Mouse (Mus musculus): Measurements from ENCODE around the gene Cpeb1. TPM values are rescaled to one million over a fixed set of nuclear protein-coding genes. Genes with fewer than 3 reads are reported as not detected.

The Cpeb1 gene
- polyA plus RNA-seq, 1 experiment from 2014 or later, result 2.9 TPM

- Histone ChIP-seq H3K9ac (ENCODE audit: low read depth, low read length) (no peak overlapping the region), H3K4me1 (ENCODE audit: control insufficient read depth, insufficient read depth, low read length) (peaks cover 17% of the 10 kb centered on the region), H3K4me3 (ENCODE audit: low read depth, low read length) (peak overlapping the region; percentile 63), H3K36me3 (ENCODE audit: control insufficient read depth, insufficient read depth, low read length) (no peaks in the 10 kb centered on the region), H3K9me3 (replicated peaks; ENCODE audit: control insufficient read depth, low read length) (no peaks in the 10 kb centered on the region), H3K27me3 (ENCODE audit: control insufficient read depth, insufficient read depth, low read length) (peaks cover 65% of the 10 kb centered on the region), H3K4me2 (peak overlapping the region; percentile 93), H3K27ac (ENCODE audit: low read depth, low read length) (no peak overlapping the region)
- ATAC-seq (replicated peaks; ENCODE audit: insufficient number of reproducible peaks, low FRiP score, low TSS enrichment), result 0 out of 2 replicates have a peak, but pooled peaks have one; percentile 26
- WGBS (ENCODE audit: insufficient replicate concordance), result 5% methylated on average over 83 of the region's 84 CpGs
Measured at GRCm38 (mm10) chr7:81453443-81454274, 1.6 kb downstream of the Cpeb1 start.

GRCm38 (mm10) chr7:81452971-81453441, 2.3 kb downstream of the Cpeb1 start:
- Histone ChIP-seq H3K27me3 (ENCODE audit: control insufficient read depth, insufficient read depth, low read length) (peaks cover 60% of the 10 kb centered on the region), H3K9me3 (replicated peaks; ENCODE audit: control insufficient read depth, low read length) (no peaks in the 10 kb centered on the region), H3K36me3 (ENCODE audit: control insufficient read depth, insufficient read depth, low read length) (no peaks in the 10 kb centered on the region), H3K9ac (ENCODE audit: low read depth, low read length) (no peak overlapping the region), H3K4me2 (peak overlapping the region; percentile 93), H3K4me3 (ENCODE audit: low read depth, low read length) (peak overlapping the region; percentile 63), H3K27ac (ENCODE audit: low read depth, low read length) (no peak overlapping the region), H3K4me1 (ENCODE audit: control insufficient read depth, insufficient read depth, low read length) (peaks cover 17% of the 10 kb centered on the region)
- no peak for ATAC-seq (replicated peaks; ENCODE audit: insufficient number of reproducible peaks, low FRiP score, low TSS enrichment)
- WGBS (ENCODE audit: insufficient replicate concordance), result 5% methylated on average over 21 of the region's 21 CpGs

- no peak for ATAC-seq (replicated peaks; ENCODE audit: insufficient number of reproducible peaks, low FRiP score, low TSS enrichment)
- Histone ChIP-seq H3K4me2 (no peak overlapping the region), H3K27ac (ENCODE audit: low read depth, low read length) (no peak overlapping the region), H3K9ac (ENCODE audit: low read depth, low read length) (no peak overlapping the region), H3K4me1 (ENCODE audit: control insufficient read depth, insufficient read depth, low read length) (no peaks in the 10 kb centered on the region), H3K4me3 (ENCODE audit: low read depth, low read length) (no peak overlapping the region), H3K36me3 (ENCODE audit: control insufficient read depth, insufficient read depth, low read length) (no peaks in the 10 kb centered on the region), H3K27me3 (ENCODE audit: control insufficient read depth, insufficient read depth, low read length) (no peaks in the 10 kb centered on the region), H3K9me3 (replicated peaks; ENCODE audit: control insufficient read depth, low read length) (no peaks in the 10 kb centered on the region)
- 47% methylated on average over 2 of the region's 2 CpGs for WGBS (ENCODE audit: insufficient replicate concordance)
Measured at GRCm38 (mm10) chr7:81398957-81399356, 56.3 kb downstream of the Cpeb1 start.

GRCm38 (mm10) chr7:81379363-81379762, 75.9 kb downstream of the Cpeb1 start:
- Histone ChIP-seq H3K9ac (ENCODE audit: low read depth, low read length) (no peak overlapping the region), H3K27ac (ENCODE audit: low read depth, low read length) (no peak overlapping the region), H3K36me3 (ENCODE audit: control insufficient read depth, insufficient read depth, low read length) (no peaks in the 10 kb centered on the region), H3K27me3 (ENCODE audit: control insufficient read depth, insufficient read depth, low read length) (no peaks in the 10 kb centered on the region), H3K4me3 (ENCODE audit: low read depth, low read length) (no peak overlapping the region), H3K9me3 (replicated peaks; ENCODE audit: control insufficient read depth, low read length) (no peaks in the 10 kb centered on the region), H3K4me2 (no peak overlapping the region), H3K4me1 (ENCODE audit: control insufficient read depth, insufficient read depth, low read length) (no peaks in the 10 kb centered on the region)
- 57% methylated on average over 1 of the region's 1 CpGs for WGBS (ENCODE audit: insufficient replicate concordance)
- ATAC-seq (replicated peaks; ENCODE audit: insufficient number of reproducible peaks, low FRiP score, low TSS enrichment), result no peak

- no peaks in the 10 kb centered on the region for H3K27me3 ChIP-seq (ENCODE audit: control insufficient read depth, insufficient read depth, low read length)
- H3K36me3 ChIP-seq (ENCODE audit: control insufficient read depth, insufficient read depth, low read length), result no peaks in the 10 kb centered on the region
- no peak overlapping the region for H3K27ac ChIP-seq (ENCODE audit: low read depth, low read length)
- 6% methylated on average over 13 of the region's 13 CpGs for WGBS (ENCODE audit: insufficient replicate concordance)
- ATAC-seq (replicated peaks; ENCODE audit: insufficient number of reproducible peaks, low FRiP score, low TSS enrichment), result 0 out of 2 replicates have a peak, but pooled peaks have one; percentile 35
- no peak overlapping the region for H3K9ac ChIP-seq (ENCODE audit: low read depth, low read length)
- H3K4me1 ChIP-seq (ENCODE audit: control insufficient read depth, insufficient read depth, low read length), result no peaks in the 10 kb centered on the region
- H3K4me3 ChIP-seq (ENCODE audit: low read depth, low read length), result peak overlapping the region; percentile 17; the same call in 1 of the 2 replicates
- H3K4me2 ChIP-seq, result peak overlapping the region; percentile 61
- H3K9me3 ChIP-seq (replicated peaks; ENCODE audit: control insufficient read depth, low read length), result no peaks in the 10 kb centered on the region
Measured at GRCm38 (mm10) chr7:81372337-81372920, 82.8 kb downstream of the Cpeb1 start.

GRCm38 (mm10) chr7:81371811-81372210, 83.5 kb downstream of the Cpeb1 start:
- H3K36me3 ChIP-seq (ENCODE audit: control insufficient read depth, insufficient read depth, low read length), result no peaks in the 10 kb centered on the region
- no peak for ATAC-seq (replicated peaks; ENCODE audit: insufficient number of reproducible peaks, low FRiP score, low TSS enrichment)
- H3K4me1 ChIP-seq (ENCODE audit: control insufficient read depth, insufficient read depth, low read length), result no peaks in the 10 kb centered on the region
- WGBS (ENCODE audit: insufficient replicate concordance), result 25% methylated on average over 5 of the region's 5 CpGs
- no peak overlapping the region for H3K9ac ChIP-seq (ENCODE audit: low read depth, low read length)
- no peaks in the 10 kb centered on the region for H3K9me3 ChIP-seq (replicated peaks; ENCODE audit: control insufficient read depth, low read length)
- H3K27me3 ChIP-seq (ENCODE audit: control insufficient read depth, insufficient read depth, low read length), result no peaks in the 10 kb centered on the region
- no peak overlapping the region for H3K27ac ChIP-seq (ENCODE audit: low read depth, low read length)
- no peak overlapping the region for H3K4me2 ChIP-seq
- H3K4me3 ChIP-seq (ENCODE audit: low read depth, low read length), result no peak overlapping the region

- Histone ChIP-seq H3K9me3 (replicated peaks; ENCODE audit: control insufficient read depth, low read length) (no peaks in the 10 kb centered on the region), H3K36me3 (ENCODE audit: control insufficient read depth, insufficient read depth, low read length) (no peaks in the 10 kb centered on the region), H3K4me3 (ENCODE audit: low read depth, low read length) (no peak overlapping the region), H3K4me1 (ENCODE audit: control insufficient read depth, insufficient read depth, low read length) (no peaks in the 10 kb centered on the region), H3K27ac (ENCODE audit: low read depth, low read length) (no peak overlapping the region), H3K27me3 (ENCODE audit: control insufficient read depth, insufficient read depth, low read length) (no peaks in the 10 kb centered on the region), H3K4me2 (no peak overlapping the region), H3K9ac (ENCODE audit: low read depth, low read length) (no peak overlapping the region)
- no peak for ATAC-seq (replicated peaks; ENCODE audit: insufficient number of reproducible peaks, low FRiP score, low TSS enrichment)
- WGBS (ENCODE audit: insufficient replicate concordance), result 64% methylated on average over 3 of the region's 3 CpGs
Measured at GRCm38 (mm10) chr7:81369724-81370123, 85.5 kb downstream of the Cpeb1 start.

- ATAC-seq (replicated peaks; ENCODE audit: insufficient number of reproducible peaks, low FRiP score, low TSS enrichment), result no peak
- Histone ChIP-seq H3K36me3 (ENCODE audit: control insufficient read depth, insufficient read depth, low read length) (no peaks in the 10 kb centered on the region), H3K4me2 (no peak overlapping the region), H3K27me3 (ENCODE audit: control insufficient read depth, insufficient read depth, low read length) (no peaks in the 10 kb centered on the region), H3K27ac (ENCODE audit: low read depth, low read length) (no peak overlapping the region), H3K9ac (ENCODE audit: low read depth, low read length) (no peak overlapping the region), H3K9me3 (replicated peaks; ENCODE audit: control insufficient read depth, low read length) (no peaks in the 10 kb centered on the region), H3K4me3 (ENCODE audit: low read depth, low read length) (no peak overlapping the region), H3K4me1 (ENCODE audit: control insufficient read depth, insufficient read depth, low read length) (no peaks in the 10 kb centered on the region)
- WGBS (ENCODE audit: insufficient replicate concordance), result 64% methylated on average over 3 of the region's 3 CpGs
Measured at GRCm38 (mm10) chr7:81367946-81368345, 87.3 kb downstream of the Cpeb1 start.
